Mouse (Mus musculus) CH12.LX (cell line): ENCODE data around the gene Sypl. TPM values are rescaled to one million over a fixed set of nuclear protein-coding genes. Genes with fewer than 3 reads are reported as not detected.

ENCODE experiments used
- DNase-seq: peaks from one replicate; pipeline ENCODE4 v3.0.0-alpha.2; 2013; ENCODE audit errors: extremely low read depth
- H3K27ac ChIP-seq: 2 replicates; pipeline ENCODE4 v1.5.1; 2012; ENCODE audit warnings: low read depth, mild to moderate bottlenecking, control low read depth, moderate library complexity; ENCODE audit not compliant: insufficient read depth
- H3K27me3 ChIP-seq: replicated peaks from 2 replicates; pipeline ENCODE3; 2012; ENCODE audit warnings: inconsistent platforms
- H3K36me3 ChIP-seq, 2 experiments: replicated peaks in 1 of 2; 2 replicates each; pipeline versions ENCODE3 to v1.6.1; 2012; ENCODE audit warnings: inconsistent platforms in 1 of 2, low read length in 1 of 2, mild to moderate bottlenecking in 1 of 2, mixed read lengths in 1 of 2, moderate library complexity in 1 of 2; ENCODE audit not compliant: control insufficient read depth in 1 of 2, insufficient read depth in 1 of 2
- H3K4me1 ChIP-seq, 2 experiments: 2 replicates each; pipeline ENCODE4 v1.6.1; 2012; ENCODE audit warnings: inconsistent platforms in 1 of 2, moderate library complexity in 1 of 2; ENCODE audit not compliant: insufficient read depth in 2 of 2, control insufficient read depth in 1 of 2
- H3K4me2 ChIP-seq: 2 replicates; pipeline ENCODE4 v1.6.1; 2012; ENCODE audit warnings: low read depth, mild to moderate bottlenecking, control low read depth; ENCODE audit not compliant: poor library complexity, insufficient read depth, severe bottlenecking
- H3K4me3 ChIP-seq, 3 experiments: fragments of 150-350 bp in 1 of 3; sonication (generic) in 1 of 3; replicated peaks in 1 of 3; 2 replicates each; pipeline versions ENCODE3 to v1.5.1; 2011 to 2012; ENCODE audit warnings: low read depth in 2 of 3, low read length in 2 of 3, mild to moderate bottlenecking in 2 of 3, moderate library complexity in 2 of 3, control low read depth in 1 of 3, improper control_type of control experiment in 1 of 3, inconsistent platforms in 1 of 3, mixed read lengths in 1 of 3; ENCODE audit not compliant: poor library complexity in 1 of 3
- H3K79me2 ChIP-seq: replicated peaks from 2 replicates; pipeline ENCODE4 v1.6.1; 2012; ENCODE audit warnings: mild to moderate bottlenecking, moderate library complexity; ENCODE audit not compliant: control insufficient read depth, poor library complexity, insufficient read depth, severe bottlenecking; ENCODE audit errors: extremely low read depth
- H3K9ac ChIP-seq: 2 replicates; pipeline ENCODE4 v1.6.1; 2012; ENCODE audit warnings: low read depth, mild to moderate bottlenecking, control low read depth, moderate library complexity; ENCODE audit not compliant: insufficient read depth
- H3K9me3 ChIP-seq: replicated peaks from 2 replicates; pipeline ENCODE3; 2012; ENCODE audit warnings: low read length, inconsistent platforms, mixed read lengths
- CHD1 ChIP-seq: IDR thresholded peaks from 2 replicates; pipeline ENCODE4 v1.6.1; 2012; ENCODE audit warnings: low read depth, low read length, improper control_type of control experiment, inconsistent platforms
- E2F4 ChIP-seq: IDR thresholded peaks from 2 replicates; pipeline ENCODE4 v1.6.1; 2011; ENCODE audit warnings: low read depth, low read length, improper control_type of control experiment; ENCODE audit not compliant: insufficient replicate concordance
- ELF1 ChIP-seq: IDR thresholded peaks from 2 replicates; pipeline ENCODE4 v1.6.1; 2014; ENCODE audit warnings: low read depth, mild to moderate bottlenecking, inconsistent platforms, low read length, improper control_type of control experiment
- ETS1 ChIP-seq: conservative IDR thresholded peaks from 2 replicates; pipeline ENCODE4 v1.6.1; 2012; ENCODE audit warnings: low read depth, mild to moderate bottlenecking, inconsistent platforms, low read length, improper control_type of control experiment, moderate library complexity
- IRF4 ChIP-seq: IDR thresholded peaks from 2 replicates; pipeline ENCODE4 v1.6.1; 2014; ENCODE audit warnings: low read depth, mild to moderate bottlenecking, inconsistent platforms, low read length, improper control_type of control experiment
- KAT2A ChIP-seq: IDR thresholded peaks from 2 replicates; pipeline ENCODE4 v1.6.1; 2012; ENCODE audit warnings: low read length, improper control_type of control experiment, inconsistent platforms; ENCODE audit not compliant: insufficient replicate concordance
- MAFK ChIP-seq: IDR thresholded peaks from 2 replicates; pipeline ENCODE4 v1.6.1; 2011; ENCODE audit warnings: low read length, improper control_type of control experiment; ENCODE audit not compliant: insufficient replicate concordance
- MAX ChIP-seq: IDR thresholded peaks from 2 replicates; pipeline ENCODE4 v1.6.1; 2011; ENCODE audit warnings: low read length, improper control_type of control experiment
- MEF2A ChIP-seq: IDR thresholded peaks from 2 replicates; pipeline ENCODE4 v1.6.1; 2014; ENCODE audit warnings: low read depth, mild to moderate bottlenecking, inconsistent platforms, low read length, improper control_type of control experiment, borderline replicate concordance
- MXI1 ChIP-seq: IDR thresholded peaks from 2 replicates; pipeline ENCODE4 v1.6.1; 2011; ENCODE audit warnings: mild to moderate bottlenecking, low read depth, low read length, improper control_type of control experiment
- NRF1 ChIP-seq: IDR thresholded peaks from 2 replicates; pipeline ENCODE4 v1.6.1; 2014; ENCODE audit warnings: low read depth, mild to moderate bottlenecking, inconsistent platforms, low read length, improper control_type of control experiment, moderate library complexity
- SMC3 ChIP-seq: IDR thresholded peaks from 2 replicates; pipeline ENCODE4 v1.6.1; 2011; ENCODE audit warnings: low read depth, low read length, improper control_type of control experiment
- TCF12 ChIP-seq: IDR thresholded peaks from 2 replicates; pipeline ENCODE4 v1.6.1; 2014; ENCODE audit warnings: low read depth, mild to moderate bottlenecking, inconsistent platforms, low read length, improper control_type of control experiment
- UBTF ChIP-seq: IDR thresholded peaks from 2 replicates; pipeline ENCODE4 v1.6.1; 2012; ENCODE audit warnings: low read depth, mild to moderate bottlenecking, inconsistent platforms, low read length, improper control_type of control experiment, moderate library complexity
- dilution Hi-C: fragments of 300-500 bp; cut with MboI; formaldehyde crosslinking; loops from 2 replicates; pipeline ENCODE4 v1.14.3; 2020; ENCODE audit warnings: low sequenced_read_pairs; ENCODE audit not compliant: extremely low pct_unique_long_range_greater_than_20kb, extremely low pct_ligation_motif_present
- in situ Hi-C: fragments of 300-500 bp; cut with MboI; formaldehyde crosslinking; loops from 3 replicates; pipeline ENCODE4 v1.14.3; 2019; ENCODE audit warnings: low sequenced_read_pairs, low pct_ligation_motif_present, low pct_unique_long_range_greater_than_20kb, mixed read lengths
- polyA plus RNA-seq: library from polyadenylated mRNA; unstranded; fragments of >175 nt; gene quantifications from 2 replicates; pipeline ENCODE4 v1.2.1, GENCODE M21; 2012; ENCODE audit warnings: low read depth; ENCODE audit not compliant: insufficient read length
- total RNA-seq, 2 experiments: library from RNA; depleted of rRNA; stranded (reverse); fragments of 300-350 nt in 1 of 2; fragments of >200 nt in 1 of 2; gene quantifications; 2 replicates each; pipeline ENCODE4 v1.2.3; 2012 to 2014

The Sypl gene
- total and polyA plus RNA-seq, 3 experiments, result 7.5 to 33.4 (median 25.8) TPM

DNA sequence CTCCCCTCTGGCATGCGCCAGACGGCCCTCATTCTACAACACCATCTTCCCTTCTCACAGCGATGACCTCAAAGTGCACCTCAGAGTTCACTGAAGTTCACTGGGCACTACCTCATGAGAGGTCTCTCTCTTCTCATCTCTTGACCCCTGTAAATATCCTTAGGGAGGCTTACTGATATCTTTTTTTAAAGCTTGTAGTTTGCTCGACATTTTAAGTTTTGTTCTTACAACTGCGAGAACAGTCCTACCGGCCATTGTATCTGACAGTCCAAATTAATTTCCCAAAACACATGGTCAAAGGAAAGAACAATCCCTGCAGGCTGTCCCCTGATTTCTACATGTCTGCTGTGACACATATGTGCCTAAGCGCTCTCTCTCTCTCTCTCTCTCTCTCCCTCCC is 35.0 kb upstream of the Sypl start:
- dilution Hi-C loops, result no loop called here
- Histone ChIP-seq H3K4me1 (peaks cover 6 to 10% of the 10 kb centered on the region in 2 experiments; a peak in 2 of 4 replicates), H3K27me3 (no peaks in the 10 kb centered on the region), H3K79me2 (no peaks in the 10 kb centered on the region), H3K27ac (no peak overlapping the region), H3K4me2 (no peak overlapping the region)
- TF ChIP-seq NRF1, result no peak
- no peak for TF ChIP-seq MXI1
- no peak for TF ChIP-seq SMC3
- no peak for TF ChIP-seq MAX
- no peak for TF ChIP-seq KAT2A
- TF ChIP-seq TCF12, result no peak
- TF ChIP-seq ETS1, result no peak
- TF ChIP-seq IRF4, result no peak
- TF ChIP-seq MEF2A, result no peak
- TF ChIP-seq, all 38 proteins: peak for 0
- H3K9ac ChIP-seq, result no peak overlapping the region
- H3K4me3 ChIP-seq, result no peak overlapping the region
- no peaks in the 10 kb centered on the region for H3K36me3 ChIP-seq
- no peaks in the 10 kb centered on the region for H3K9me3 ChIP-seq
- in situ Hi-C loops, result loop anchor here (5.0 kb wide), 1 partner anchor 94 kb away; no protein-coding TSS in a partner anchor
- no peak for DNase-seq

DNA sequence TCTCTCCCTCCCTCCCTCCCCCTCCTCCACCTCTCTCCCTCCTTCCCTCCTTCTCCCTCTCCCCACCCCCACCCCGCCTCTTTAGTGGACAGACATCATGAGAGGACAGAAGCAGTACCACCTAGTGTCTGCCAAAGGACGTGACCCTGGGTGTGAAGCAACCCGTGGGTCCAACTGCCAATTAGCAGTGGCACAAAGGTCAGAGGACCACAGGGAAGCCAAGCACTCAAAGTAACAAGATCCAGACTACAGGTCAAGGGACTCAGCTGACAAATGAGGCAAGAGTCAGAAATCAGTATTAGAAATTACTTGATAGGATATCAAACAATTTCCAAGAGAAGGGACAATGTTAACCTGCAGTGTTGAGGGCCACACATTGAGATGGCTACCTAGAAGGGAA is 34.6 kb upstream of the Sypl start:
- Histone ChIP-seq H3K27me3 (no peaks in the 10 kb centered on the region), H3K4me3 (no peak overlapping the region), H3K27ac (no peak overlapping the region), H3K9me3 (no peaks in the 10 kb centered on the region), H3K4me1 (peaks cover 6 to 11% of the 10 kb centered on the region in 2 experiments; a peak in 2 of 4 replicates), H3K4me2 (no peak overlapping the region), H3K36me3 (no peaks in the 10 kb centered on the region), H3K9ac (no peak overlapping the region), H3K79me2 (no peaks in the 10 kb centered on the region)
- in situ Hi-C loops (loop anchor here (5.0 kb wide), 1 partner anchor 93 kb away; no protein-coding TSS in a partner anchor), dilution Hi-C loops (no loop called here)
- TF ChIP-seq MXI1 (no peak), MAFK (no peak), CHD1 (no peak), UBTF (no peak), E2F4 (no peak), ELF1 (no peak)
- no peak for DNase-seq
